In genomic region chr9:44398551-44398950, GRCm38 (mm10) we compare ENCODE assay signal across 8 mouse cellular contexts. TPM values are rescaled to one million over a fixed set of nuclear protein-coding genes. Genes with fewer than 3 reads are reported as not detected.
DNase-seq lines count a peak whose midpoint lies in the region; ATAC-seq lines count a peak whose summit lies in the region.

No protein-coding gene starts in this region.

- no peaks in the 10 kb centered on the region for H3K27me3 ChIP-seq in lung, embryonic 15.5 days
- no peaks in the 10 kb centered on the region for H3K27me3 ChIP-seq in liver, embryonic 13.5 days
- H3K27me3 ChIP-seq in stomach, embryonic 16.5 days (ENCODE audit: control insufficient read depth, insufficient read depth, low read length), result no peaks in the 10 kb centered on the region

- no peak for ATAC-seq in lung, embryonic 15.5 days (ENCODE audit: borderline replicate concordance, extremely low read depth, low FRiP score, low TSS enrichment)
- ATAC-seq in liver, embryonic 13.5 days (ENCODE audit: low read depth), result no peak
- no peak for ATAC-seq in stomach, embryonic 16.5 days (ENCODE audit: insufficient read depth, low FRiP score)

- no peaks in the 10 kb centered on the region for H3K9me3 ChIP-seq in lung, embryonic 15.5 days
- no peaks in the 10 kb centered on the region for H3K9me3 ChIP-seq in liver, embryonic 13.5 days (replicated peaks)
- no peaks in the 10 kb centered on the region for H3K9me3 ChIP-seq in stomach, embryonic 16.5 days (replicated peaks; ENCODE audit: control insufficient read depth, low read length)

- H3K9ac ChIP-seq in lung, embryonic 15.5 days, result no peak overlapping the region
- H3K9ac ChIP-seq in liver, embryonic 13.5 days, result peak overlapping the region; percentile 95
- peak overlapping the region; percentile 89 for H3K9ac ChIP-seq in stomach, embryonic 16.5 days (ENCODE audit: low read length)

- peak overlapping the region; percentile 85 for H3K4me2 ChIP-seq in lung, embryonic 15.5 days
- peak overlapping the region; percentile 99 for H3K4me2 ChIP-seq in liver, embryonic 13.5 days
- H3K4me2 ChIP-seq in stomach, embryonic 16.5 days (ENCODE audit: low read depth, low read length), result peak overlapping the region; percentile 85

- WGBS in lung, embryonic 15.5 days, result 84% methylated on average over 9 of the region's 9 CpGs
- WGBS in liver, embryonic 13.5 days (ENCODE audit: insufficient replicate concordance), result 78% methylated on average over 9 of the region's 9 CpGs
- WGBS in stomach, embryonic 16.5 days, result 79% methylated on average over 9 of the region's 9 CpGs

- H3K4me3 ChIP-seq in lung, embryonic 15.5 days, result no peak overlapping the region
- H3K4me3 ChIP-seq in liver, embryonic 13.5 days (replicated peaks), result peak overlapping the region; percentile 88
- H3K4me3 ChIP-seq in stomach, embryonic 16.5 days (replicated peaks; ENCODE audit: low read length), result peak overlapping the region; percentile 10; the same call in 1 of the 2 replicates

- no peak overlapping the region for H3K27ac ChIP-seq in lung, embryonic 15.5 days
- peak overlapping the region; percentile 93 for H3K27ac ChIP-seq in liver, embryonic 13.5 days
- H3K27ac ChIP-seq in stomach, embryonic 16.5 days (ENCODE audit: low read length), result peak overlapping the region; percentile 72; the same call in 1 of the 2 replicates

- H3K4me1 ChIP-seq in lung, embryonic 15.5 days, result peaks cover 9% of the 10 kb centered on the region; the same call in 1 of the 2 replicates
- peaks cover 44% of the 10 kb centered on the region for H3K4me1 ChIP-seq in liver, embryonic 13.5 days (replicated peaks)
- peaks cover 12% of the 10 kb centered on the region; the same call in 1 of the 2 replicates for H3K4me1 ChIP-seq in stomach, embryonic 16.5 days (ENCODE audit: control insufficient read depth, insufficient read depth, low read length)

- DNase-seq in cerebellum, adult 9-11 months, result peak; percentile 52
- no peak for DNase-seq in cerebellum, adult 11-12 months
- no peak for DNase-seq in lung, postnatal 10 days
- no peak for DNase-seq in liver, embryonic 13.5 days
- no peak for DNase-seq in thymus, postnatal 14 days
- DNase-seq in frontal cortex, postnatal 36 days (ENCODE audit: low spot score in 2 of 2), result no peak

- H3K36me3 ChIP-seq in lung, embryonic 15.5 days, result peaks cover 37% of the 10 kb centered on the region
- peaks cover 47% of the 10 kb centered on the region for H3K36me3 ChIP-seq in liver, embryonic 13.5 days
- H3K36me3 ChIP-seq in stomach, embryonic 16.5 days (ENCODE audit: control insufficient read depth, insufficient read depth, low read length), result peaks cover 19% of the 10 kb centered on the region

RNA-seq across cellular contexts. Expression of gene Slc37a4, which starts 1.9 kb away (rescaled TPM):
- polyA plus RNA-seq in lung, embryonic 15.5 days (2015; fragmentation: Nextera tagmentation; extraction: Ambion mirVana), result 20.5 and 21.3 TPM in 2 replicates
- polyA plus RNA-seq in liver, embryonic 13.5 days (2015; fragmentation: Nextera tagmentation; extraction: Ambion mirVana), result 18.4 and 21.3 TPM in 2 replicates
- polyA plus RNA-seq in stomach, embryonic 16.5 days (2015; fragmentation: Nextera tagmentation; extraction: Ambion mirVana), result 34.4 and 35.6 TPM in 2 replicates

RNA-seq across cellular contexts. Expression of gene Rps25, which starts 8.4 kb away (rescaled TPM):
- 1,635 and 1,709 TPM in 2 replicates for polyA plus RNA-seq in lung, embryonic 15.5 days (2015; fragmentation: Nextera tagmentation; extraction: Ambion mirVana)
- 1,487 and 1,590 TPM in 2 replicates for polyA plus RNA-seq in liver, embryonic 13.5 days (2015; fragmentation: Nextera tagmentation; extraction: Ambion mirVana)
- polyA plus RNA-seq in stomach, embryonic 16.5 days (2015; fragmentation: Nextera tagmentation; extraction: Ambion mirVana), result 1,506 and 1,598 TPM in 2 replicates

RNA-seq across cellular contexts. Expression of gene Trappc4, which starts 8.8 kb away (rescaled TPM):
- polyA plus RNA-seq in lung, embryonic 15.5 days (2015; fragmentation: Nextera tagmentation; extraction: Ambion mirVana), result 131 and 133 TPM in 2 replicates
- 68.3 and 69.4 TPM in 2 replicates for polyA plus RNA-seq in liver, embryonic 13.5 days (2015; fragmentation: Nextera tagmentation; extraction: Ambion mirVana)
- polyA plus RNA-seq in stomach, embryonic 16.5 days (2015; fragmentation: Nextera tagmentation; extraction: Ambion mirVana), result 112 and 116 TPM in 2 replicates

RNA-seq across cellular contexts. Expression of gene Hyou1, which starts 19.3 kb away (rescaled TPM):
- polyA plus RNA-seq in lung, embryonic 15.5 days (2015; fragmentation: Nextera tagmentation; extraction: Ambion mirVana), result 34.6 and 35.7 TPM in 2 replicates
- 15.8 and 19.0 TPM in 2 replicates for polyA plus RNA-seq in liver, embryonic 13.5 days (2015; fragmentation: Nextera tagmentation; extraction: Ambion mirVana)
- 33.8 and 41.3 TPM in 2 replicates for polyA plus RNA-seq in stomach, embryonic 16.5 days (2015; fragmentation: Nextera tagmentation; extraction: Ambion mirVana)

RNA-seq across cellular contexts. Expression of gene Ccdc84, which starts 19.8 kb away (rescaled TPM):
- polyA plus RNA-seq in lung, embryonic 15.5 days (2015; fragmentation: Nextera tagmentation; extraction: Ambion mirVana), result 27.3 and 31.7 TPM in 2 replicates
- polyA plus RNA-seq in liver, embryonic 13.5 days (2015; fragmentation: Nextera tagmentation; extraction: Ambion mirVana), result 13.8 and 16.6 TPM in 2 replicates
- 22.4 and 27.6 TPM in 2 replicates for polyA plus RNA-seq in stomach, embryonic 16.5 days (2015; fragmentation: Nextera tagmentation; extraction: Ambion mirVana)
